Mouse (Mus musculus) brain, adult 2 months (tissue): ENCODE data around the gene Rnf212b.
A peak's percentile ranks its signal among the peaks of the same experiment; 100 is the strongest.

Source experiments
- DNase-seq: peaks from one replicate; pipeline ENCODE4 v3.0.0; 2011; ENCODE audit warnings: low read depth, low spot score

Rnf212b gene

DNA sequence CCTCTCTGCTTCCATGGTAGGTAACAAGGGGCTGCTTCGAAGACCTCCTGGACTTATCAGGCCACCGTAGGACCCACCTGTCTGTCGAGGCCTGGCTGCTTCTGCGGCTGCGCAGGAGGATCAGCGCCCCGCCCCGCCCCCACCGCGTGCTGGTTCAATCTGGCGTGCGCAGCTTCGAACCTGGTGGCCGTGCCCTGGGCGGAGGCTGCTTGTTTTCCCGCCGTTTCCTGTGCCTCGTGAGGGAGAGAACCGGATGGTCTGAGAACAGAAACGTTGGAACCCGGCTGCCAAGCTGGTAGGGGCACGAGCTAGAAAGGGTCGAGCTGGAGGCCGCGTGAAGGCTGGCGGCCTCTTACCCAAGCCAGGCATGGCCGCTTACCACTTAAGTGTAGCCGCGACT, at the start of gene Rnf212b:
Gene Rnf212b, plus strand, starts transcription at position 151 of the 400 bp plus-strand sequence.
- no peak for DNase-seq

DNA sequence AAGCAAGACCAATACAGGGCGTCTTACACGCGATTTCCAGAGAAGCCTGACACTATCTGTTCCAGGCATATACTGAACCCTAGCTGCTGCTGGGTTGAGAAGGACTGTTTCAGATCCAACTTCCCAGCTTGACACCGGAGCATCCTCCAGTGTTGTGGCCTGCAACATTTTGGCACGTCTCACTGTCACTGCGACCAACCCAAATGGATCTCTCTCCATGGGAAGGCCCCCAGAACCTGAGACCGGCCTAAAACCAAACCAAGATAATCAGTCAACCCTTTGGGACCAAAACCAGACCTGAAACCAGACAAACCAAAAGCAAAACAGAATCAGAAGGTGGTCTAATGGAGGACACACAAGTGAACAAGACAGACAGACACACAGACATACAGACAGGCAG, 47.0 kb upstream of the Rnf212b start:
- DNase-seq, result peak; percentile 49

DNA sequence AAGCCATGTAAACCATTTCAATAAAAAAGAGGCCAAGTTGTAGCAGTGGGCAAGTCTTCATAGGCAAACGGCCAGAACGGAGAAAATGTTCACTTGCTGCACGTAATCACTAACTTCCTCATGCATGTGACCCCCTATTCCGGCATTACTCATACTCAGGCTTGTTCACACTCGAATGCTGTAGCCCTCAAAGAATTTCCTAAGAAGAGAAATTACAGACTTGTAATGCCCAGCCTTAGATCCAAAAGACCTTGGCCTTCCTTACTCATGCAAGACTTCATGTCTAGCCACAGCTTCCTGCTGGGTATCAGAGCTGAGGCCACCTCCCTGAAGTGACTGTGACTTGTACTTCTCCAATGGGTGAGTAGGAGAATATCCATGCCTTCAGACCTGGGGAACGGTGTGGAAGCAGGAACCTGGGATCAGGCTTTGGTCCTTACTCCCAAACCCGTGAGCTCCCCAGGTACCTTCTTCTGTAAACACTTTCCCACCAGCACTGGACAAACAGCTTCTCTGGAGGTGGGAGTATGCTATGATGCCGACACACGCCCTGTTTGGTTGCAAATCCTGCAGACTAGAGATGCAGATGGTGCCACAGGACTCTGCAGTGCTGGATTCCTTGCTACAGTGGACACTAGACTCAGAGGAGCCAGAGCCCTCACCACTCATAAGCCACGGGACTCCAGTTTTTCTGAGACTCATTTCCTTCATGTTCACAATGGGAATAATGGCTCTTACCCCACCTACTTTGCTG, 45.5 kb upstream of the Rnf212b start:
- peak; percentile 49 for DNase-seq

DNA sequence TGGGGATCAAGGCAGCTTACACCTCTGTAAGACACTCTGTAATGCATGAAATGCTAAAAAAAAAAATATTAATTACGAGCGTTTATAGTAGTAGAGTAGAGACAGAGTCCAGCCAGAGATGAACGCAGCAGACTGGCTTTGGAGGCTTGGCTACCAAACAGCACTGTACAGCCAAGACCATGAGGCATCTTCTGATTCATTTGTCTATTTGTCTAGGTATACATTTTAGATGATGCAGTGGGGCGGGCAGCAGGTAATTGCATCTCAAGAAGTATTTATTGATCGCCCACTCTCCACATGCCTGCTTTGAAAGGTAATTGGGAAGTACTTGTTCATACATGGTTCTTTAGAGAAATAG, 44.9 kb upstream of the Rnf212b start:
- peak; percentile 63 for DNase-seq

DNA sequence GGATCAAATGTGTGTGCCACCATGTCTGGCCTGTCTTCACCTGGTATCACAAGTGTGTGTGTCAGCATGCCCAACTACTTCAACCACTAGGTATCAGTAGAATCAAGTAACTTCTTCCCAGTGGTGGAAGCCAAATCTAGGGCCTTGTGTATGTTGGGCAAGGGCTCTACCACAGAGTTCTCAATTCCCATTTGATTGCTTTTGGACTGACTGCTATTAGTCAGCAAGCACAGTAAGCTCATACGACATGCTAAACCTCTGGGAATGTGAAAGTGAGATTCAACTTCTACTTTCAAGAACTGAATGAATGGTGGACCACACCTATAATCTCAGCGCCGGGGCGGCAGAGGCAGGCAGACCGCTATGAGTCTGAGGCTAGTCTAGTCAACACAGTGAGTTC, 43.6 kb upstream of the Rnf212b start:
- no peak for DNase-seq

DNA sequence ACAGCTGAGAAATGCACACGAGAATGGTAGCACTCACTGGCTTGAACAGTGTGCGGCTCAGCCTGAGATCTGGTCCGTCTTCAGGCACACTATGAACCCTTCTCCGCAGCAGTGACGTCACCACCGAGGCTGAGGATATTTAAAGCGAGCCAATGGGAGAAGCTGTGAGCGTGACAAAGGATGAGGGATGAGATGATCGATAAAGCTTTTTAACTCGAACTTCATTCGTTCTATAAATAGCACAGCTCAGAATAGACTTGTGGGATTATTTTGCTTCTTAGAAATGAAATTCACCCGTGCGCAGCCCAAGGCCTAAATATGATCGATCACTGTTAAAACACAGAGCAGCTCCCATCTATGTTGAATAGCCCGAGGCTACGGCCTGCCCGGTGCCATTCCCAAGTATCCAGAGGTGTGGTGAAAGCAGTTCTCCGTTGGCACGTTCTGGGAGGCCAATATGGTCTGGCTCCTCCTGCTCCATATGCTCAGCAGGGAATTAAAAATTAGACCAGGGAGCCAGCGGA, 41.5 kb upstream of the Rnf212b start:
- DNase-seq, result peak; percentile 90

DNA sequence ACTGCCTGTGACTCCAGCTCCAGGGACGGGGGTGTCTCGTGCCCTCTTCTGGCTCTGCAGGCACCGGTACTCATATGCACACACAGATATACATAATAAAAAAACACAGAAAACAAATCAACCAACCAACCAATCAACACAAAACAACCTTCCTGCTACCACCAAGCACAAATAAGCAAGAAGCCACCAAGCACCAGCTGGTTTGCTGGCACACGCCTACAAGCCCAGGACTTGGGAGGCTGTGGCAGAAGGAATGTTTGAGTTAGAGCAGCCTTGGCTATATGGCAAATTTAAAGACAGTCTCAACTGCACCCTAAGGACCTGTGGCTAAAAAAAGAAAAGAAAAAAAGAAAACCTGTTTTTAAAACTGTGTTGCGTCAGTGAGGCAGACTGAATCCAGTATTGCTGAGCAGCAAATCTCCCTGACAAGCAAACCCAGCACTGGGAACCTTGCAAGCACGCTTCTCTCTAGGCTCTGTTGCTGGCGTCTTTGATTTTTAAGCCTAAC, 38.4 kb upstream of the Rnf212b start:
- peak; percentile 89 for DNase-seq

DNA sequence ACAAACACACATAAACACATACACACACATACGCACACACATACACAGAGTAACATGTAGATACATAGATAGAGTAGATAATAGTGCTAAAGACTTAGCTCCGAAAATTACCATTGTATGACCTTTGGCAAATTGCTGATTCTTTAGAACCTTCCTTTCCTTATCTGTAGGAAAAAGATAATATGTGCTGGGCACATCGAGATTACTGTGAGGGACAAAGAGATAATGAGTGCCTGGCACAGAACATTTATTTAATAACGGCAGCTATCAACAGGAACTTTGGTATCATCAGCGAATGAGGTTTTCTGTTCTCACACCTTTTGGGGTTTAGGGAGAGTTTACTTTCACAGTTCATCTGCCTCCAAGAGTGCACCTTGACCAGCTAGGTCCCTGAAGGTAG, 37.2 kb upstream of the Rnf212b start:
- no peak for DNase-seq

DNA sequence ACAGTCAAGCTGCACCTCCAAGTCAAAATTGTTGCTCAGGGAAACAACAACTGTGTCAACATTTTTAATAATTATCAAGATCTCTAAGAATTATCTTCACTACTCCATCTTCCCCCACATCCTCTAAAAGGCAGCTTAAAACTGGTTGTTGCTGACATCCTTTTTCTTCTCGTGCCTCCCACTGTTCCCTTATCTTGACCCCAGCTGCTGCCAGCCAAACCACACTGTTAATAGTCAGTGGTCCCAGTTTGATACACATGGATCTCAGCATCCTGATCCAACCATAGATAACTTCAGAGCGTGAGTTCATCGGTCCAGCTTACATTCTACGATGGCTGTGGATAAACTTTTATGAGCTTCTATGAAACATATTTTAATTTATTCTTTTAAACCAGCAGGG, 36.0 kb upstream of the Rnf212b start:
- no peak for DNase-seq

DNA sequence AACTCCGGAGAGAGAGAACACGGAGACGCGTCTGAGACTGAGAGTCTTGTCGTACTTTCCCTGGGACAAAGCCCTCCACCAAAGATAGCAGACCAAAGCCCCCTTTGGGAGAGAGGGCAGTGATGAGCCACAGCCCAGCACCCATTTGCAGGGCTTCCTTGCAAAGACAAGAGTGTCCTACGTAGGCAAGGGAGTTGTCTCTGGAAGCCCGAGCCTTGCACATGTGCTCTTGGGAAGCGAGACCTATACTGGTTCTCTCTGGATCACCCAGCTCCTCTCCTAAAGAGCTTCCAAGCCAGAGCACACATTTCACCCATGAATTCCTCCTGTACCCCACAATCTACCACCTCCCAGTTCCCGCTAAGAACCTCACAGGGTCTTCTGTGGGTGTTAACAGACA, 33.9 kb upstream of the Rnf212b start:
- peak; percentile 65 for DNase-seq

DNA sequence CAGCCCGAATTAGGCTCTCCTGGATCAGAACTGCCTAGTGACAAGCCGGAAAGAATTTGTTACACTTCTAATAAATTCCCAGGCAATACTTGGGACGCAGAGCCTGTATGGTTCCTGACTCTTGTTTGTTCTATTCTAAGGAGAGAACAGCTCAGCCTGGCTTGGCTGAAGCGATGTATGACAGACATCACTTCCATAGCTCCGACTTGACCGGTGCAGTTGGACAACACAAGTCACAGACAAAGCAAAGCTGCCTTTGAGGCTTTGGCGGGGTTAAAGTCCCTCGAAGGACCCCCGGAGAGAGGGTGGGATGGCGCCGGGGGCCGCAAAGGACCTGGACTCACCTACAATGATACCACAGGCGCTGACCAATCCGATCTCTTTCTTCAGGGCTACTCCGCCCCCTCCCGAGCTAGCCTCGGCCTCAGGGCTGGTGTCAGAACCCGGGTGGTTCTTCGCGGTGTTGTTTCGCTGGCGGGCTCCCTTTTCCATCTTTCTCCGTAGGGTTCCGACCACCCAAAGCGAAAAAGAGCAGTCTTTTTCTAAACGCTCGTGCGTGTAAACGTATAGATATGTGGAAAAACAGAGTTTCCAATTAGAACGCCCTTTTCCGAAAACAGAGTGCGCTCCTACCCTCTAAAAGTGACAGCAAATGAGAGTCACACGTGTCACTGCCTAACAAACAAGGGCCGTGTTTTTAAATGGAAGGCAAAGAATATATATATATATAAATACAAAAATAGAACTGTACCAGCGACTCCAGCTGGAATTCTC, 32.9 kb upstream of the Rnf212b start:
- DNase-seq, result peak; percentile 91

DNA sequence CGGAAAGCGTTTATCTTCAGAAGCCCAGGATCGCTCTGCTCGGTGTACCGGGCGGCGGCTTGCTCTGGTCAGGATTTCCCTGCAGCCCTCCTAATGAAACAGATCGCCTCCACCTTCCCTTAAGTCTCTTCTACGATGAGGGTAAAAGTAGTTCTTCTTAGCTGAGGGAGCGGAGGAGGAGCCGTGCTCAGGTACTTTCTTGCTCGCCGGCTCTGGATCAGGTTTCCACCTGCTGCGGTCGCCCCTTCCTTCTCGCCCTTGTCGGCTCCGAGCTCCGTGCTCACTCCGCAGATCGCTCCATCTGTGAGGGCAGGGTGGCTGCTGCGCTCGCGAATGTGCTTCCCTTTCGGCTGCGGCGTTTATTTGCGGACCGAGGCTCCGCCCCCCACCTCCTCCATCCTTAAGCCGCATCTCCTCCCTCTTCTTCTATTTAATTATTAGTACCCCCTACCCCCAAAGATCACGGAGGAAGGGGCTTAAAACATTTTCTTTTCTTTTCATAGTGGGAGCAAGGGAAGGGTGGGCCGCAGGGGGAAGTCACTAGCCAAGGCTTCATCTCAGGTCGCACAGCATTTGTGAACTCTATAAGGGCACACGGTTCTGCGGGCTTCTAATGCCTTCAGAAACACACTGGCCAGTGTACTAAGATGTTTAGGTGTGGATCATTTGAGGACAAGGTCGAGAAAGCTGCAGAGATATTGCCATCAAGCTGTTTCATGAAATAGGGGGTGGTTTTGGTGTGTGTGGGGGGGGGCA, 32.2 kb upstream of the Rnf212b start, which contains the start of gene Slc7a8:
Gene Slc7a8, minus strand, starts transcription at position 337 of the 756 bp plus-strand sequence.
- DNase-seq, result peak; percentile 95

DNA sequence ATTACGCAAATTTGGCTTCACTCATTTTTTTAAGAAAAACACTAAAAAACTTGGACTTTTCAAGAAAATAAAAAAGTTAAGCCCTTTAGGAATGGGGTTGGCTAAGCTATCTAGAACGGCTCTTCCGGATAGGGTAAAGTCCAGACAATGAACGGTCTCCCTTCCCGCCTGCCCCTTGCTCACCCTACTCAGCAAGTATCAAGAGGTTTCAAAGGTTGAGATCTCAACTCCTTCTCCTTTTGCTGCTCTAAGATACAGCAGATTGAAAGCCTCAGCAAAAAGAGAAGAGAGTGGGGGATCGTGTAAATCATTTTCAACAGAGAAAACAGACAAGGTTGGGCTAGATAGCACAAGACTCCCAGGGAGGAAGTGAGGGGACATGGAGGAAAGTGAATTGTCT, 31.0 kb upstream of the Rnf212b start:
- no peak for DNase-seq

DNA sequence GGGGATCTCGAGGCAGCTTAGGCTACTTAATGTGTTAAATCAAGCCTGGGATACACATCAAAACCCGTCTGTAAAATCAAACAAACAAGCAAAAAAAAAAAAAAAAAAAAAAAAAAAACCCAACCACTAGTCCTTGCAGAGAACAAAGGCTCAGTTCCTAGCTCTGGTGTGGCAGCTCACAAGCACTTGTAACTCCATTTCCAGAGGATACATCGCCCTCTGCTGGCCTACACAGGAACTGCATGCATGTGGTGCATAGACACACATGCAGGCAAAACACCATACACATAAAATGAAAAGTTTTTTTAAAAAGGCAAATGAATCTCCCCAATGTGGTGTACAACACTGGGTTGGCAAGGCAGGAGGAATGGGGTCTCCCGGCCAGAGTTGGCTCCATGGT, 28.0 kb upstream of the Rnf212b start:
- DNase-seq, result peak; percentile 81

DNA sequence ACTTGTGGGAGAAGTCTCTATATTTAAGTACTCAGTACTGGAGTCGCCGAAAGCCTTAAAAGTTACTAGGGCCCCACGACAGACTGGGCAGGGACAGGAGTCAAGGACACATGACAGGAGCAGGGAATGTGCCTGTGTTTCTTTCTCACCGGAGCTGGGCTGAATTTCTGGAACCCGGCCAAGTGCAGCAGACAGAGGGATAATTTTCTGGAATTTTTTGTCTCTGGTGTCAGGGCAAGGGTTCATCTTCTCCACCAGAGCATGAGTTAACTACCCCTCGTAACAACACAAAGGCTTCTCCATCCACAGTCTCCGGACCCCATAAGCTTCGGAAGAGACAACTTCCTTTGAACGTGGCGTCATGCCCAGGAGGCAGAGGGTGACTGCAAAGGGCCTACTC, 27.5 kb upstream of the Rnf212b start:
- DNase-seq, result no peak

DNA sequence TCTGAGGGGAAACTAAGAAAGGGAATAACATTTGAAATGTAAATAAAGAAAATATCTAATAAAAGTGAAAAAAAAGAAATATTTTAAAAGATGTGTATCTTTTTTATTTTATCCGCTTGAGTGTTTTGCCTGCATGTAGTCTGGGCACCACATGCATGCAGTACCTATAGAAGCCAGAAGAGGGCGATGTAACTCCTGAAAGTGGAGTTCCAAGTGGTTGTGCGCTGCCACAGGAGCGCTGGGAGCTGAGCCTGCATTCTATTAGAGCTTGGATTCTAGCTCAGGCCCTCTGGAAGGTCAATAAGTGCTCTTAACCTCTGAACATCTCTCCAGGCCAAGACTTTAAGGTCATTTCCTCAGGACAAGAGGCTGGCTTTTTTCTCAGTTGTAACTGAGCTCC, 26.7 kb upstream of the Rnf212b start:
- DNase-seq, result no peak

DNA sequence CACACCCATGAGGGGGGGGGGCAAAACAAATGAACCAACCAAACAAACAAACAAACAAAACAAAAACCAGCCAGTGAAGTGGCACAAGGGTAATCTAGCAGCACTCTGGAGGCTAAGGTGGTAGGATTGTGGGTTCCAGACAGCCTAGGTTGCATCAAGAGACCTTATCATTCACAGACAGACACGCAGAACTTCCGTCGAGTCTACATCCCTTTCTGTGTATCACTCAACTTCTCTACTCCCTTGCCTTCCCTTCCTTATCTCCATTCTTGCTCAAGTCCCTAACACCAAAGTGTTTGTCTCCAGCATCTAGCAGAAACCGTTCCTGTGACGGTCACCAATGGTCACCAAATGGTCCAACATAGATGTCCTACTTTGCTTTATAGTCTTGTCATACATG, 25.7 kb upstream of the Rnf212b start:
- no peak for DNase-seq

DNA sequence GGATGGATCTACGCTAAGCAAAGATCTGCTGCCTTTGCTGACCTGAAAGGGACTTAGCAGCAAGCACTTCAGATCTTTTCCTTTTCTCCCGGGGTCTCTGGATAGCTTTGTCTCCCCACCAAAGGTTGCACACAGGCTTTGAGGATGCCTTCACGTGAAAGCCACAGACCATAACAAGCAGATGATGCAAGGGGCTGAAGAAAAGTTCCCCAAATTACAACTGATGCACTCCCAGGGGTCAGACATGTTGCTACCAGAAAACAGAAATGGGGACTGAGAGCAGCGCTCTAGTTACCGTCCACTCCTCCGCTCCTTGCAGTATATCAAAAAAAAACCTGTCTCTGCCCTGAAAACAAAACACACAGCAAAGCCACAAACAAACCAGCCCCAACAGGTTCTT, 21.8 kb upstream of the Rnf212b start:
- DNase-seq, result no peak

DNA sequence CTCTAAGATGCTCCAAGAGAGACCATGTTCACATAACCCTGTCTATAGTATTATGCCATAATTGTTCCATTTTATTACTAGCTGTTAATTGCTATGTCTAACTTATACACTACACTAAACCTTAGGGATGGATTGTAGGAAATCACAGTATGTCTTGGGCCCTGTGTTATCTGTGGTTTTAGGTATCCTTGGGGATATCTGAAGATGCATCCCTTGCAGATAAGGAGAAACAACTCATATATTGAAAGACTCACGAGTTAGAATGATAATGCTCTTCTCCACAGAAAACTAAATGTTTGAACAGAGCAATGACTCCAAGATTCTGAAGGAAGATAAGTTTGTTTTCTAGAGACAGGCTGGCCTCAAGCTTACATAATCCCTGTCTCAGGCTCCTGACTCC, 20.6 kb upstream of the Rnf212b start:
- no peak for DNase-seq

DNA sequence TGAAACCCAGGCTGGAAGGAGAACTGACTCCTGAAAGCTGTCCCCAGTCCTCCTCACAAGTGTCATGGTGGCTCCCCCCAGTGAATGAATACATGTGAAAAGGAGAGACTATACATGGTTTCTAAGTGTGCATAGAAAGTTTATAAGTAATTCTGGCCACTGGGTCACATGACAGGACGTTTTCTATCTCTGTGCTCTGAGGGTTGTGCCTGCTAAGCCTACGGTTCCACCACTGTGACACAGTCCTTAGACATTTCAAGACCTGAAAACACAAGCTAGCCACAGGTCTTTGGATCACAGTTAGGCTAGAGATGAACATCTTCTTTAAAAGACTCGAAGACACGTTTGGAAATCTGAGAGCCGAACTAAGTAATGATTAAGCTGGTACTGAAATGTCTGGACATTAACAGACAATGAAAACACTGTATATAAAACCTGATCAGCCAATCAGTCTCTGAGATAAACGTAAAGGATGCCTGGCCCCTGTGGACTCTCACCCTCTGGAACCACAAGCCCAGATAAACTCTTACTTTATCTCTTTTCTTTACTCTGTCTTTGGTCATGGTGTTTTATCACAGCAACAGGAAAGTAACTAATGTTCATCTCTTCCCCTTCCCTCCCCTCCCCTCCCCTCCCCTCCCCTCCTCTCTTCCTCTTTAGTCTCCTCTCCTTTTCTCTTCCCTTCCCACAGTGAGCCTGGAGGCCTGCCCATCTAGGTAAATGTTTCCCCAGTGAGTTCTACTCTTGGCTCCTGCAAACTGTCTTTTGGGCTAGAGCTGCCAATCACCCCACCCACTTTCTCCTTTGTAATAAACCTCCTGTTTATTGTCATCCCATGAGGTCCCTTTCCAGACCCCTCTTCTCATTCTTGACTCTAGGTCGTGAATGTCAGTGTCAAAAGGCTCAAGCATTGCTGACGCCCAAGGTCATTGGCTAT, 19.8 kb upstream of the Rnf212b start:
- DNase-seq, result no peak

DNA sequence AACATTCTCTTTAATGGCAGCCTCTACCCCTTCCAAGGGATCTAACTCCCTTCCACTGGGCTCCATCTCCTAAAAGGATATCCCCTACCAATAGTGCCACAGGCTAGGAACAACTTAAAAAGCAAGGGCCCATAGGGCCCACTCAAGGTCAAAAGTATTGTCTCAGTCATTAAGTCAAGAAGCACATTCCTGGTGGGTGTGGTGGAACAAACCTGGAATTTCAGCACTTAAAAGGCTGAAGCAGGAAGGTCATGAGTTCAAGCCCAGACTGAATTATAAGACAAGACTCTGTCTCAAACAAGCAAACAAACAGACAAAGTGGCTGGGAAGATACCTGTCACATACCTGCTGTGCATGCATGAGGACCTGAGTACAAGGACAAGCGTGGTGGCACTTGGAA, 18.0 kb upstream of the Rnf212b start:
- DNase-seq, result no peak
